Mouse (Mus musculus) midbrain, embryonic 16.5 days (tissue): ENCODE data around the gene Gpr179. TPM values are rescaled to one million over a fixed set of nuclear protein-coding genes. Genes with fewer than 3 reads are reported as not detected.

Experiments used
- ATAC-seq: fragments of 200-750 bp; cut with Nextera tagmentation; 2 replicates; pipeline ENCODE4 v1.8.0; 2017; ENCODE audit warnings: moderate TSS enrichment
- H3K27ac ChIP-seq: fragments of 300-500 bp; sonication (generic); 2 replicates; pipeline ENCODE4 v1.5.1; 2014; ENCODE audit warnings: mild to moderate bottlenecking, low read length, mixed read lengths
- H3K27me3 ChIP-seq: fragments of 300-500 bp; sonication (generic); 2 replicates; pipeline ENCODE4 v1.6.1; 2014; ENCODE audit warnings: low read depth, low read length, mixed read lengths; ENCODE audit not compliant: control insufficient read depth, insufficient read depth
- H3K36me3 ChIP-seq: fragments of 300-500 bp; sonication (generic); 2 replicates; pipeline ENCODE4 v1.6.1; 2014; ENCODE audit warnings: mild to moderate bottlenecking, low read length, moderate library complexity, mixed read lengths; ENCODE audit not compliant: control insufficient read depth, insufficient read depth
- H3K4me1 ChIP-seq: fragments of 300-500 bp; sonication (generic); 2 replicates; pipeline ENCODE4 v1.6.1; 2014; ENCODE audit warnings: mild to moderate bottlenecking, low read length, mixed read lengths; ENCODE audit not compliant: control insufficient read depth, insufficient read depth
- H3K4me2 ChIP-seq: fragments of 300-500 bp; sonication (generic); 2 replicates; pipeline ENCODE4 v1.6.1; 2014; ENCODE audit warnings: mild to moderate bottlenecking, low read length, mixed read lengths
- H3K4me3 ChIP-seq: fragments of 300-500 bp; sonication (generic); 2 replicates; pipeline ENCODE4 v1.5.1; 2014; ENCODE audit warnings: low read depth, mild to moderate bottlenecking, low read length, moderate library complexity, mixed read lengths
- H3K9ac ChIP-seq: fragments of 300-500 bp; sonication (generic); 2 replicates; pipeline ENCODE4 v1.6.1; 2014; ENCODE audit warnings: low read depth, low read length, mixed read lengths
- H3K9me3 ChIP-seq: fragments of 300-500 bp; sonication (generic); replicated peaks from 2 replicates; pipeline ENCODE4 v1.6.1; 2014; ENCODE audit warnings: mild to moderate bottlenecking, low read length, mixed read lengths; ENCODE audit not compliant: control insufficient read depth, poor library complexity, severe bottlenecking
- WGBS: fragments of 180-500 bp; shearing (Covaris S2); extraction: QIAGEN DNeasy Blood & Tissue Kit; methylation state at CpG from one replicate; pipeline ENCODE4 v1.1.7; 2014; 5-methylcytosine and 5-hydroxymethylcytosine counted together
- polyA plus RNA-seq: library from polyadenylated mRNA; unstranded; fragments of >200 nt; fragmentation: Nextera tagmentation; extraction: Ambion mirVana; gene quantifications from 2 replicates; pipeline ENCODE4 v1.2.1, GENCODE M21; 2015

Gene Gpr179
- polyA plus RNA-seq, 1 experiment from 2014 or later, result 0.70 TPM

DNA sequence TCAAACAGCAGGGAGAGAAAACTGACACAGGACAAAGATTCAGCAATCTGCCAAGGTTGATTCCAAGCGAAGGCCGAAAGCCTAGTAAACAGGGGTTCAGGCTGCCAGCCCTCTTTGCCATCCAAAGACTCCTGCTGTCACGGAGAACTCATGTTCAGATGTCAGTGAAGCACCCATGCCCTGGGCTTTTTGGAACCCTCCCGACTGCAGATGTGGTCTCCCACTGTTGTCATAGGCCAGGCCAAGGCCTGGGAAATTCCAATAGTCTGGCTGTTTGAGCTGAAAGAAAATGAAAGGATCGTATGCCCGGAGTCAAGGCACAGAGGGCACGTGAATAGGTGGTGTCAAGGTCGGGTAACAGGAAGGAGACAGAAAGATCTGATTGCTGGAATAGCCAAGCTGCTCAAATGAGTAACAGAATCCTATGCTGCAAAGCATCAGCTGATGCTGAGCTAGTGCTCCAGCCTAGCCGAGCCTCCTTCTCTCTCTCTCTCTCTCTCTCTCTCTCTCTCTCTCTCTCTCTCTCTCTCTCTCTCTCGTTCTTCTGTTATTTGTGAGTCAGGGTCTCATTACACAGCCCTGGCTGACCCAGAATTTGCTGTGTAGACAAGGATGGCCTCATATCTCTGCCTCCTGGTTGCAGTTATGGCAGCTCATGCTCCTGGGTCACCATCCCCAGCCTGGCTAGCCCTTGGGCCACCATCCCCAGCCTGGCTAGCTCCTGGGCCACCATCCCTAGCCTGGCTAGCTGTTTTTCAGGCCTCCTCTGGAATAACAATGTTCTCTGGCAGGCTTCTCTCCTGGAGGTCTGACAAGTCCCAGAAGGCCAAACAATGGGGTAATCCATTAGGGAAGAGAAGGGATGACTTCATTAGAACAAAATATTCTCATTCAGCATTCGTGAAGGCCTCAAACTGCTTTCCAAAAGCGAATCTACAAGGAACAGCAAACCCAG, 62.3 kb downstream of the Gpr179 start:
- Histone ChIP-seq H3K9me3 (no peaks in the 10 kb centered on the region), H3K4me2 (no peak overlapping the region), H3K36me3 (no peaks in the 10 kb centered on the region), H3K27ac (no peak overlapping the region), H3K4me1 (no peaks in the 10 kb centered on the region), H3K9ac (no peak overlapping the region), H3K4me3 (no peak overlapping the region), H3K27me3 (no peaks in the 10 kb centered on the region)
- WGBS, result 41% methylated on average over 12 of the region's 12 CpGs
- ATAC-seq, result no peak

DNA sequence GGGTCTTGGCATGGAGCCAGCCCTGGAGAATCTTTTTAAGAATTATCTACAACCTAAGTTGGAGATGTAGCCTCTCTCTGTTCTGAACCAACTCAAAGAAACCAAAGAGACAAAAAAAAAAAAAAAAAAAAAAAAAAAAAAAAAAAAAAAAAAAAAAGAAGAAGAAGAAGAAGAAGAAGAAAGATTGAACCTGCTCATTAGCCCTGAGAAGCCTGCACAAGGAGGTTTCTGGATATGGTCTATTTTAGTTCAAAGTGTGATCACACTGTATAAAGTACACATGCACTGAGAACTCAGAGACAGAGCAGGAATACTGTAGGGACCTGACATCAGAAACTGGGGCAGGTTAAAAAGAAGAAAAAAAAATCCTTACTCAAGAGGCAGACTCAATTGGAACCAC, 64.2 kb downstream of the Gpr179 start:
- Histone ChIP-seq H3K9ac (no peak overlapping the region), H3K4me1 (no peaks in the 10 kb centered on the region), H3K4me2 (no peak overlapping the region), H3K36me3 (no peaks in the 10 kb centered on the region), H3K27ac (no peak overlapping the region), H3K9me3 (no peaks in the 10 kb centered on the region), H3K27me3 (no peaks in the 10 kb centered on the region), H3K4me3 (no peak overlapping the region)
- no peak for ATAC-seq

DNA sequence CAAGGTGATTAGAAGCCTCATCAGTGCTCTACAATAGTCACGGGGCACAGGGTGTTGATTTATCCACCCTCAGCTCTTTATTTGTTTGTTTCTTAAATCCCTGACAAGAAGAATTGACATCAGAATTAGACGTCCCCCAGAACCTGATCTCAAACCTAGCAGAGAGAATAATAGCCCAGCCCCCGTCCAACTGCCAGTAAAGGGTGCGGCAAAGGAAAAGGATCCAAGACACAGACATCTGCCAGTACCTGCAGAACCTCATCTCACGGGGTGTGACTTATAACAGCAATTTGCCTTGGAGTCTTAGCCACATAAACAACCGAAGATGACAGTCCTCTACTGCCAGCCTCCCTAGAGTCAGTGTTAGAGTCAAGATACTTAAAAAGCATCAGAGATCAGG, 64.9 kb downstream of the Gpr179 start:
- H3K36me3 ChIP-seq, result no peaks in the 10 kb centered on the region
- WGBS, result 35% methylated on average over 6 of the region's 6 CpGs
- no peak overlapping the region for H3K9ac ChIP-seq
- no peak overlapping the region for H3K27ac ChIP-seq
- no peak for ATAC-seq
- H3K4me2 ChIP-seq, result no peak overlapping the region
- H3K4me1 ChIP-seq, result no peaks in the 10 kb centered on the region
- no peak overlapping the region for H3K4me3 ChIP-seq
- no peaks in the 10 kb centered on the region for H3K27me3 ChIP-seq
- no peaks in the 10 kb centered on the region for H3K9me3 ChIP-seq

GRCm38 (mm10) chr11:97285852-97286775, 65.8 kb downstream of the Gpr179 start:
- H3K4me3 ChIP-seq, result no peak overlapping the region
- no peaks in the 10 kb centered on the region for H3K9me3 ChIP-seq
- H3K36me3 ChIP-seq, result no peaks in the 10 kb centered on the region
- no peak overlapping the region for H3K27ac ChIP-seq
- H3K4me1 ChIP-seq, result no peaks in the 10 kb centered on the region; the same call in 1 of the 2 replicates
- no peaks in the 10 kb centered on the region for H3K27me3 ChIP-seq
- no peak overlapping the region for H3K4me2 ChIP-seq
- 82% methylated on average over 9 of the region's 9 CpGs for WGBS
- no peak overlapping the region for H3K9ac ChIP-seq
- no peak for ATAC-seq

DNA sequence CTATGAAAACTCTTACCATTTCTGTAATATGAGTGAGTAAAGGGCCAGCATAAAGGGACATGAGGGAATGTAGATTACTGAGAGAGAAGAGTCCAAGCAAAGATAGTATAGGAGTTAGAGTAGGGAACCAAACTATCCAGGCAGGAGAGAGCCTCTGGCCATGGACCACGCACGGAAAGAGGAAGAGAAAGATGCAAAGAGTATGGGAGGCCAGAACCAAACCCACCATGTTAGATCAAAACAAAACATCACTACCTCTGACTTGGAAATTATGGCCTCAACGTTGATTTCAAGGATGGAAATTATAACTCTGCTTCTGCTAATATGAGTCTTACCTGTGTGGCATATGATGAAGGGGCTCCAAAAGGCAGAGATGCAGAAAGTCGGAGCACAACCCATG, 67.0 kb downstream of the Gpr179 start:
- no peak overlapping the region for H3K27ac ChIP-seq
- no peak overlapping the region for H3K4me2 ChIP-seq
- no peak for ATAC-seq
- no peaks in the 10 kb centered on the region for H3K9me3 ChIP-seq
- H3K9ac ChIP-seq, result no peak overlapping the region
- no peak overlapping the region for H3K4me3 ChIP-seq
- no peaks in the 10 kb centered on the region for H3K36me3 ChIP-seq
- 73% methylated on average over 4 of the region's 4 CpGs for WGBS
- no peaks in the 10 kb centered on the region for H3K27me3 ChIP-seq
- peaks cover 2% of the 10 kb centered on the region; the same call in 1 of the 2 replicates for H3K4me1 ChIP-seq

DNA sequence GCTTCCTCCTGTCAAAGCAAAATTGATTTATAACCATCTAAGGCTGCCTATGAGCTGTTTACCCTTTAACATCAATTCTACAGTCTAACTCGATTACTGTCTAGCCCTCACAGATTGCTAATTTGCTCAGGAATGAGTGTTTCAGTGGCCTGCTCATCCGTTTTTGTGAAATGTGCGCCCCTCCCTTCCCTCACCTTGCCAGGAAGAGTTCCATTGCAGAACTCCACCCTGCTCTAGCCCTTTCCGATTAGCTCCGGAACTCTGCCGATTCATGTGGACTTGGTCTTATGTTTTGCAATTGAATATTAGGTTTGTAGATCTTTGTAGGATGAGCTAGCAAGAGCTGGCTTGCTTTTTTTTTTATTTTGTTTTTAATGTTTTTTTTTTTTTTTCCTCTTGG, 69.7 kb downstream of the Gpr179 start:
- Histone ChIP-seq H3K4me3 (no peak overlapping the region), H3K27me3 (no peaks in the 10 kb centered on the region), H3K27ac (no peak overlapping the region), H3K4me1 (peaks cover 17% of the 10 kb centered on the region), H3K36me3 (no peaks in the 10 kb centered on the region), H3K9me3 (no peaks in the 10 kb centered on the region), H3K9ac (no peak overlapping the region), H3K4me2 (no peak overlapping the region)
- ATAC-seq, result no peak
- 91% methylated on average over 6 of the region's 6 CpGs for WGBS

Other genes with a start within 250 kb of the Gpr179 start
- 0.16 TPM in 2 replicates for gene Tbx21, start 236.7 kb downstream of the Gpr179 start, polyA plus RNA-seq
- gene Tbkbp1, start 200.6 kb downstream of the Gpr179 start, polyA plus RNA-seq, result 7.7 and 8.2 TPM in 2 replicates
- 28.5 and 32.9 TPM in 2 replicates for gene Kpnb1, start 164.2 kb downstream of the Gpr179 start, polyA plus RNA-seq
- gene Npepps, start 71.4 kb downstream of the Gpr179 start, polyA plus RNA-seq, result 151 and 163 TPM in 2 replicates
- 38.2 and 41.6 TPM in 2 replicates for gene Mrpl45, start 36.4 kb downstream of the Gpr179 start, polyA plus RNA-seq
- gene Socs7, start 10.5 kb upstream of the Gpr179 start, polyA plus RNA-seq, result 8.5 and 9.9 TPM in 2 replicates
- 8.6 and 9.6 TPM in 2 replicates for gene Arhgap23, start 63.5 kb upstream of the Gpr179 start, polyA plus RNA-seq
- gene 4933428G20Rik, start 148.3 kb upstream of the Gpr179 start, polyA plus RNA-seq, result 1.2 and 1.3 TPM in 2 replicates
- gene Srcin1, start 224.1 kb upstream of the Gpr179 start, polyA plus RNA-seq, result 9.2 and 10.4 TPM in 2 replicates